Mouse (Mus musculus) kidney, postnatal 14 days (tissue): ENCODE results near the gene Scyl1.

Experiments used
- DNase-seq: peaks from one replicate; pipeline ENCODE4 v3.0.0; 2022; ENCODE audit warnings: mixed read lengths

Gene Scyl1

DNA sequence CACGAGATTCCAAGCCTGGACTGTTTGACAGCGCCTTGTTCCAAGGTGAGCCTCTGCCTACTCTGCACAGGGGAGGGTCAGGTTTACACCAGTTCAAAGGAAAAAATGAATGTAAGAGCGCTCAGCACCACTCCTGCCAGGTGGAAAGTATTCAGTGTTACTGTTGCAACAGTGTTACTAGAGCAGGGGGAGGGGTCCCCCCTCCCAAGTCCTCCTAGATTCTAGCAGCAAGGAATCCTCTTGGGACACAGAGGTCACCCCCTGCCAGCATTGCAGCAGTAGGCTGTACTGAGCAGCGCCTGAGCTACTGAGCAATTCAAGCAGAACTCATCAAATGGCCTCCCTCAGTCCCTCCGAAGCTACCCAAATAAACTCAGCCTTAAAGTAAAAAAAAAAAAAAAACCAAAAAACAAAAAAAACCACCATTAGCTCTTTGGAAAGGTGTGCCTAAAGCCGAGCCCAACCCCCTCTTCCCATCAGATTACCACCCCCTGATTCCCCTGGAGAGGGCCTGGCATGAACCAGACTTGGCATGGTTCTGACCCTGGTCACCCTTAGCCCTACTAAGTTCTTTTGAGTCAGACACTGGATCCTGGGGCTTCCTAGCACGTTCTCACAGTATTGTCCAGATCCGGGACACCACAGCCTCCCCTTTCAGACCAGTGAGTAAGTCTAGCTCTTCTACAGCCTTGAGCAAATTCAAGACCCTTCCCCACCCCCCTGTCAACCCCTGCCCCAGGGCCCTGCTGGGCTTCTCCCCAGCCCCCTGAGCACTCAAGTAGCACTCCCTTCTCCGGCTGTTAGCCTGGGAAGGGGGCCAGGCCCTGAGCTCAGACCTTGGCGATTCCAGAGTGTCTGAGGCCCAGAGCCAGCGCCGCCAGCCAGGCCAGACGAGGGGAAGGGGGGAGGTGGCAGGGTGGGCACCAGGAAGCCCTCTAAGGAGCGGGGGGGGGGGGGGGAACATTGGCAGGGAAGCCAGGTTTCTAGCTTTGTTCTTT, 30.6 kb downstream of the Scyl1 start, which contains the start of gene Ltbp3:
Ltbp3 (plus strand) TSS at position 585 of the 998 bp plus-strand sequence.
- peak; percentile 67 for DNase-seq

DNA sequence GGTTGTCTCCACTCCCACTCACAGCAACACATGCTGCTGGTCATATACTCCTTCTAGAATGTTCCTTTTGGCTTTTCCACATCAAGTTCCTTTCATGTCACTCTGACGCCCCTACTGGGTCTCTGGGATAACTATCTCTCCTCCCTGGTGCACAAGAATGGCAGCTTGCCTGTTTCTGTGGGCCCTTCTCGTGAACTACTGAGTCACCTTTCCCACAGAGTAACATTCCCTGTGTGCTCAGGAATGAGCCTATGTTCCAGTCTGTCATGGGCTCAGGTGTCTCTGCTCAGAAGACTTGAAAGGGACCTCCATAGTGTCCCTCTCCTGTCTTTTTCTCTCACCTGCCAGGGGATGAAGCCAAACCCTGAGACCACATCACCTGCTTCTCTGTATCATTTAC, 31.8 kb downstream of the Scyl1 start:
- DNase-seq: no peak

- DNase-seq: no peak
Measured at GRCm38 (mm10) chr19:5734325-5734724, 36.9 kb downstream of the Scyl1 start.

GRCm38 (mm10) chr19:5731264-5731978, 39.8 kb downstream of the Scyl1 start:
- DNase-seq: peak; percentile 96

- no peak for DNase-seq
Measured at GRCm38 (mm10) chr19:5730314-5731186, 40.7 kb downstream of the Scyl1 start.

DNA sequence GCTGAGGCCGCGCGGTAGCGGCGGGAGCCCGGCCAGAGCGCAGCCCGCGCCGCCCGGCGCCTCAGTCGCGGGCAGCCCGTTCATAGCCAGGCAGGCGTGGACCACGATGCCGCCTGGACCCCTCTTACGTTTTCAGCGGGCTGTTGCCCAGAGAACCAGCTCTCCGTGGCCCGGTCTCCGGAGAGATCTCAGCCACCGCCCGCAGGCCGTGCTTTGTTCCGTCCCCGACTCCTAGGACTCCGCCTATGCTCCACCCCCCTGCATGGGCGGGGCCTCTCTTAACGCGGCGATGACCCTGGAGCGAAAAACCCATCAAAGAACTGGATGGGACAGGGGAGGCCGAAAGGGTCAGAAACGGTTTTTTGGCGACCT, 41.8 kb downstream of the Scyl1 start, which contains the start of gene Fam89b:
Fam89b (minus strand) TSS at position 210 of the 372 bp plus-strand sequence.
- peak; percentile 94 for DNase-seq

DNA sequence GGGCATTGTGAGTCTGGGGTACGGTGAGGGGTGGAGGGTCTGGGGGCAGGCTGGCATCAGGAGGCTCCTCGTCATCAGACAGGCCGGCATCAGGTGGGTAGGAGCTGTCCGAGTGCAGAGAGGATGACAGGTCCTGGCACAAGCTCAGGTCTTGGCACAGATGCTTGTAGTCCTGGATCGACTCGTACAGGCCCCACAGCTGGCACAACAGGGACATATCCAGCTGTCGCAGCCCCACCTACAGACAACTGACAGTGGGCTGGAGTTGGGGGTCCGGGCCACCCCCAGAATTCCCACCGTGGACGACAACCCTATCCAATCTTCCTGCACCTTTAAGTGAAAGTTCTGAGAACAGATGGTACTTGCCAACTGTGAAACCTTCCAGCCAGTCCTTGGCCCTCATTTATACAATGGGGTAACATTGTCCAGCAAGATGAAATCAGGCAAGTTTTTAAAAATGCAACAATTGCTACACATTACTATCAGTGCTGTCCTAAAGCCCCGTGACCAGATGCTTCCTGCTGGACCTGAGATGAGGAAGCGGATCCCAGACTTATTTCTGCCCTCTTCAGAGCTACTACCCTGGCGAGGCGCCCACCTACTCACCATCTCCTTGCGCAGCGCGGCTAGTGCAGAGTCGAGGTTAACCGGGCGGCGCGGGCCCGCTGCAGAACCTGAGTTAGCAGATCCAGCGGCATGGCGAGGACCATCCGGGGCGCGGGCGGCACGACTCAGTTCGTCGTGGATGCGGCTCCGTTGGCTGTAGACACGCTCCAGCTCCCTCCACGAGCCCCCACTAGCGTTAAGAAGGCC, 42.4 kb downstream of the Scyl1 start:
- peak; percentile 70 for DNase-seq

GRCm38 (mm10) chr19:5727701-5728100, 43.5 kb downstream of the Scyl1 start:
- peak; percentile 89 for DNase-seq

- no peak for DNase-seq
Measured at GRCm38 (mm10) chr19:5726961-5727578, 44.1 kb downstream of the Scyl1 start.

DNA sequence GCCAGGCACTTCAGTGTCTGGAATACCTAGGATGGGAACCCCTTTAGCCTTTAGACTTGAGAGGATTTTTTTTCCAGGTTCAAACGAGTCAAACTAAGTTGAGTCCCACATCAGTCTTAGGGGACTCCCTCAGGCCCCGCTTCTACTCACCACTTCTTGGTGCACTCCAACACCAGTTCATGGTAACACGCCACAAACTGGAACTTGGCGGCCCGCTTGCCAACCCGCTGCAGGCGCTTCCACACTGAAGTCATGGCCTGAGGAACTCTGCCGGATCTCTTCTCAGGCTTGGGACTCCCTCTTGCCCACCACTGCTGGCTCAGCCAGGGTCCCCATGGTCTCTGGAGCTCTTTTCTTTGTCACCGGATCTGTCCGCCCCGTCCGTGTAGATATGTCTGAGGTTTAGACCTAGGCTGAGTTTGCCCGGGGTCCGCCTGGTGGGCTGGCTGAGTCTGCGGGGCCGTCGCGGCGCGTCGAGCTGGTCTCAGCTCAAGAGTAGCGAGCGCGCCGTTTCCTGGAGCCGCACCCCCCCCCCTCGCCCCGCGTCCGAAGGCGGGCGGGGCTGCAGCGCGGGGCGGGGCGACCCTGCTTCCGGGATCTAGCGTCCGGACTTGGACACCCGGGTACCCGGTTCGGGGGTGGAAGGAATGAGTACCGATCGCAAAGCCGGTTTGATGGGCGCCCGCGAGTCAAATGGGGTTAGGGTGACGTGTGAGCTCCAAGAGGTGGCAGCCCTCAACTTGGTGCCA, 45.3 kb downstream of the Scyl1 start, which contains the start of gene Ehbp1l1:
Ehbp1l1 (minus strand) TSS at position 551 of the 749 bp plus-strand sequence.
- DNase-seq: peak; percentile 89

DNA sequence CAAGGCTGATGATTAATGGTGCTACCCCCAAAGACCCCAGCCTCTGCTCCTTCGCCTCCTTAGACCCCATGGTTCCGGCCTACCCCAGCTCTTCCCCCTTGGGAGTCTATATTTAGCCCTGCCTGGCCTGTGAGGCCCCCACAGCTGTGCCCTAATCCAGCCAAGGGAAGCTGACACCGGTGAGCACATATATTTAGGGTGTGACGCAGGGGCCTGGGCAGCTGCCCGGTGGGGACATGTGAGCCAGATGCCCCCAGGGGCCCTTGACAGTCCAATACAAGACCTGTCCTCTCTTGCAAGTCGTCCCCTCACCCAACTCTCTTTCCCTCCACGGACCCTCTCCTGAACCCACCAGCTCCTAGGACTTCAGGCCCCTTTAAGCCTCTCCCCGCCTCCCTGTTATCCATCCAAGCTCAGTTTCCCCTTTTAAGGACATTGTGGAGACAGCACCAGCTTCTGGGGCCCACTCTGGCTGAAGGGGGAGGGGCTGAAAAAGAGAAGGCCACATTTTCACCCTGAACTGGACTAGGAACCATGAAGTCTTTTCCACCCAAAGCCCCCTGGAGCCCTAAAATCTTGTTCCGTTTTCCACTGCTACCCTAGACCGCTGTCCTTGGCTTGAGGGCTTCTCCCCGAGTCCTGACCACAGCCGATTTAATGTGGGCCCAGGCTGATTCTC, 46.1 kb downstream of the Scyl1 start:
- no peak for DNase-seq

GRCm38 (mm10) chr19:5724549-5724941, 46.7 kb downstream of the Scyl1 start:
- peak; percentile 75 for DNase-seq

DNA sequence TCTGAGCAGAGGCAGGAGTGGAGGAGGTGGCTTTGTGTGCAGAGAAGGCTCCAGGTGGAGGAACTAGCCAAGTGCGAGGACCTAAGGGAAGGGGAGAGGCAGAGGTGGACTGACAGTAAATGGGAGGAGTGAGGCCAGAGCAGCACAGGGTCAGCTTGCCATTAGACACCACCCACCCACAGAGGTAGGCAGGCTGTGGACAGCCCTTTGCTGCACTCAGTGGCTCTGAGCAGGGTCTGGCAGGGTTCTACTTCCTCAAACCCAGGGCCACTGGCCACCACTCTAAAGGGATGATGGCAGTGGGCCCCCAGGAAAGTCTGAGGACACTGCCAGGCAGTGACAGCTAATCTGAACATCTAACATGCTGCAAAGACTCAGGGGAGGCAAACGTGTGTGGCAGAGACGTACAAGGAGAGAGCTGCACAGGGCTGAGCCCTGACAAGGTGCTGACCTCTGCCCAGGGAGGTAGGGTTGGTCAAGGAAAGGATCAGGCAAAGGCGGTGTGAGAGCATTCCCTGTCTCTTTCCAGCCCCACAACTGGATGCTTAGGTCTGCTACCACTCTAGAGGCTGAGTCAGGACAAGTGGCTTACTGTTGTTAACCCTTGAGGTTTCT, 47.2 kb downstream of the Scyl1 start:
- no peak for DNase-seq

- no peak for DNase-seq
Measured at GRCm38 (mm10) chr19:5722848-5723425, 48.3 kb downstream of the Scyl1 start.

DNA sequence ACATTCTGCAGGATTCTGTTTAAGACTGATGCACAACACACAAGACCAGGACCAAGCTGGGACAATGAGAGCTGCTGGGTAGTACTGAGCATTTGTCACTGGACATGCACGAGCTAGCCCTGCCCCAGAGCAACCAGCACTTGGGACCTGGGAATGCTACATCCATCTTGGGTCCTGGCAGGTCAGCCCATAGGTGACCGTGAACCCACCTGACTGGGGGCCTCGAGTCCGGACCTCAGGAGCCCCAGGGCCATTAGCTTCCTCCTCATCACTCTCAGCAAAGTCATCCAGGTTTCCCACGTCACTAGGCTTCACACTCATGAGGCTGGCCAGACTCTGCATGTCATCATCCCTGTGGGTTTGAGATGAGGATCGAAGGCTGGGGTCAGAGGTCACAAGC, 50.0 kb downstream of the Scyl1 start:
- DNase-seq: no peak

GRCm38 (mm10) chr19:5716955-5717354, 54.3 kb downstream of the Scyl1 start:
- no peak for DNase-seq

GRCm38 (mm10) chr19:5715793-5716688, 55.2 kb downstream of the Scyl1 start:
- peak; percentile 58 for DNase-seq

DNA sequence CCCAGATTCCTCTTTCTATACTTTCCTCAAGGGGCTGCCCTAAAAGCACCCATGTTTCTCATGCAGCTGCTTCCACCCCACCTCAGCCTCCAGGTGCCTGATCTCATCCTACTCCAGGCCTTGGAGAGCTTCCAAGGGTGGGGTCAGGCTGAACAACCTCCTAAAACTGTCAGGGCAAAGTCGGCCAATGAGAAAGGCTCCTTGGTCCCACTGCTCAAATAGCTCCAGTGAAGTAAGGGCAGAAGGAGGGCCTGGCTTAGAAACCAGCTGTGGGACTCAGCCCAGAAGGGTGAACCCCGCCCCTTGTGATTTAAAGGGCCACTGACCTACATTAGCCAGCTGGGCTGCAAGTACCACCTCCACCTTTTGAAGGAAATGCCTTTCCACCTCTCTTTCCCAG, 57.5 kb downstream of the Scyl1 start:
- DNase-seq: peak; percentile 84
